Mouse (Mus musculus) stomach, adult 2 months (tissue): ENCODE measurements around the gene Gnat2. TPM values are rescaled to one million over a fixed set of nuclear protein-coding genes. Genes with fewer than 3 reads are reported as not detected.

ENCODE experiments used
- polyA plus RNA-seq: library from polyadenylated mRNA; depleted of rRNA; stranded (reverse); fragments of >200 nt; gene quantifications from 2 replicates; pipeline ENCODE4 v1.2.3, GENCODE M21; 2012; rRNA removed

Gnat2 gene
- polyA plus RNA-seq: 0.06 TPM in 1 of 2 replicates, not detected in the other

GRCm38 (mm10) chr3:108092536-108093115 lies at the start of gene Gnat2:
Gene Gnat2 (plus strand): TSS chr3:108092789.

GRCm38 (mm10) chr3:108044394-108045140 lies 48.0 kb upstream of the Gnat2 start, which contains the start of gene Gstm4:
Gene Gstm4 (minus strand): TSS chr3:108044894.

DNA sequence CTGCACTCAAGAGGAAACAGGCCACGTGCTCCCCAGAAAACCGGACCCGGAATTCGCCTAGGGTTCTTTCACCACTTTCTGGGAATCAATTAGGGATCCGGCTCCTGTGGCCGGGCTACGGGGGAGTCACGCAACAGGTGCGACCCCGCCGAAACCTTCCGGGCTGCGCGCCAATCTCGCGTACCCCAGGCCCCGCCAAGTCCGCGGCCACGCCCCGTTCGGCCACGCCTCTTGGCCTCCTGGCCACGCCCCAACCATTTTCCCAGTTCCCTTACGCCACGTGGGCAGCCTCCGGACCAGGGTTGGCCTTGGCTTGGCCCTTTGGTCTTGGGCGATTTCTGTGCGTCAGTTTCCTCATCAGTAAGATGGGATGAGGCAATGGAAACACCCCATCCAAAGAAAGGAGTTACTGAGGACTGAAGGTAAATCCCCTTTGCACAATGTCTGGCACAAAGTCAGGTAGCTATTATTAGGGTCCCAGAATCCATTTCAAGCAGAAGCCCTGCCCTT lies 6.1 kb upstream of the Gnat2 start, which contains the start of gene Ampd2:
TSS of gene Ampd2 (minus strand) at position 182 of the 510 bp plus-strand sequence.

DNA sequence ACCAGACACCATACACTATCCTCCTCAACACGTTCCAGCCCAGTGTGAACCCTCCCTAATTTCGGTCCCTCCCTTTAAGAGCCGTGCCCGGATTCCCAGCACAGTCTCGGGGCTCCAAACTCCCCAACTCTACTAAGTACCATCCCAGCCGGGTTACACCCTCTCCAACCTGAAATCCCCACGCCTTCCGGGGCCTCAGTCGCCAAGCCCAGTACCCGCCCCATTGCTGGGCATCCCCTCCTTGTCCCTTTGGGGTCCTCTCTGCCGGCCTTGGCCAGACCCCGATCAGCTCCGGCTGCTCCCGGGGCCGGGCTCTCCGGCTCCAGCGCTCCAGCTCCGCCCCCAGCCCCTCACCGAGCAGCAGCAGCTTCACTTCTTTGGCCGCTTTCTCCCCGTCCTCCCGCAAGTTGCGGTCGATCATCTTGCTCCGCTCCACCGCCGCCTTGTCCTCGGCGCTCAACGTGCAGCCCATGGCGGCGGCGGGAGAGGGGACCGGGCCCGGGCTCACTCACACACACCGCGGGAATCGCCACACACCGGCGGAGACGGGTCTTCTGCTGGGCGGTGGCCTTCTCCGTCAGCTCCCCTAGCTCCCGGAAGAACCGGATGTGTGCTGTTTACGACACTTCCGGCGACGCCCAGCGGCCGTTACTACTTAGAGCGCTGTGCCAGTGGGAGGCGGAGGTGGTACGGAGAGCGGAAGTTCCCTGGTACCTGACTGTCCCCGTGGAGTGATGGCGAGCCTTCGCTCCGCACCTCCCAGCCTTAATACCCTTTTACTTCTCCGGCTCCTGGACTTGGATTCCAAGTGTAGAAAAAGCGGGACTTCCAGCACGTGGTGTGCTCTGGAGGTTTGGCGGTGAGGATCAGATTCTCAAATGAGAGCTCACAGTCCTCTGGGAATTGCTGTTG lies 53.2 kb downstream of the Gnat2 start, which contains the start of gene Gnai3:
TSS of gene Gnai3 (minus strand) at position 613 of the 912 bp plus-strand sequence.

Other genes with a start within 250 kb of the Gnat2 start
- gene Eps8l3, start 215.6 kb upstream of the Gnat2 start, polyA plus RNA-seq: 17.7 and 20.5 TPM in 2 replicates
- 10.4 and 14.2 TPM in 2 replicates for gene Gstm5, start 197.0 kb upstream of the Gnat2 start, polyA plus RNA-seq
- 6.4 and 8.1 TPM in 2 replicates for gene Gstm7, start 161.0 kb upstream of the Gnat2 start, polyA plus RNA-seq
- 2.7 and 5.5 TPM in 2 replicates for gene Gstm6, start 149.0 kb upstream of the Gnat2 start, polyA plus RNA-seq
- 22.6 and 33.9 TPM in 2 replicates for gene Gstm3, start 123.5 kb upstream of the Gnat2 start, polyA plus RNA-seq
- 80.3 and 101 TPM in 2 replicates for gene Gstm2, start 106.3 kb upstream of the Gnat2 start, polyA plus RNA-seq
- 1,087 and 1,160 TPM in 2 replicates for gene Gstm1, start 74.8 kb upstream of the Gnat2 start, polyA plus RNA-seq
- gene Gstm4, start 47.9 kb upstream of the Gnat2 start, polyA plus RNA-seq: 4.6 and 5.2 TPM in 2 replicates
- gene Ampd2, start 6.1 kb upstream of the Gnat2 start, polyA plus RNA-seq: 60.5 and 89.7 TPM in 2 replicates
- gene Gnai3, start 53.4 kb downstream of the Gnat2 start, polyA plus RNA-seq: 4.1 and 4.7 TPM in 2 replicates
- gene Gpr61, start 62.1 kb downstream of the Gnat2 start, polyA plus RNA-seq: 0.06 and 0.08 TPM in 2 replicates
- gene Amigo1, start 93.5 kb downstream of the Gnat2 start, polyA plus RNA-seq: 10.0 and 10.8 TPM in 2 replicates
- 4.1 and 4.9 TPM in 2 replicates for gene Cyb561d1, start 108.4 kb downstream of the Gnat2 start, polyA plus RNA-seq
- gene Atxn7l2, start 118.1 kb downstream of the Gnat2 start, polyA plus RNA-seq: 3.1 and 3.3 TPM in 2 replicates
- gene Sypl2, start 133.9 kb downstream of the Gnat2 start, polyA plus RNA-seq: 1.2 and 3.1 TPM in 2 replicates
- gene Psma5, start 164.1 kb downstream of the Gnat2 start, polyA plus RNA-seq: 7.7 and 8.8 TPM in 2 replicates
- 23.1 and 28.2 TPM in 2 replicates for gene Sort1, start 191.3 kb downstream of the Gnat2 start, polyA plus RNA-seq